Mouse (Mus musculus) forebrain, embryonic 10.5 days (tissue): ENCODE data around the gene Tmem211. TPM values are rescaled to one million over a fixed set of nuclear protein-coding genes. Genes with fewer than 3 reads are reported as not detected.
A peak's percentile ranks its signal among the peaks of the same experiment; 100 is the strongest.

Experiments used
- DNase-seq: peaks from one replicate; pipeline ENCODE4 v3.0.0-alpha.2; 2017; ENCODE audit warnings: low spot score; ENCODE audit errors: extremely low spot score
- H3K27ac ChIP-seq: fragments of 300-500 bp; sonication (generic); 2 replicates; pipeline ENCODE4 v1.5.1; 2016; ENCODE audit warnings: mild to moderate bottlenecking
- H3K27me3 ChIP-seq: fragments of 300-500 bp; sonication (generic); 2 replicates; pipeline ENCODE4 v1.6.1; 2016; ENCODE audit warnings: mild to moderate bottlenecking; ENCODE audit not compliant: poor library complexity, severe bottlenecking
- H3K36me3 ChIP-seq: fragments of 300-500 bp; sonication (generic); replicated peaks from 2 replicates; pipeline ENCODE4 v1.6.1; 2016; ENCODE audit warnings: mild to moderate bottlenecking, moderate library complexity
- H3K4me1 ChIP-seq: fragments of 300-500 bp; sonication (generic); 2 replicates; pipeline ENCODE4 v1.6.1; 2016
- H3K4me3 ChIP-seq: fragments of 300-500 bp; sonication (generic); 2 replicates; pipeline ENCODE4 v1.5.1; 2016; ENCODE audit warnings: mild to moderate bottlenecking, moderate library complexity
- H3K9me3 ChIP-seq: fragments of 300-500 bp; sonication (generic); 2 replicates; pipeline ENCODE4 v1.6.1; 2016; ENCODE audit warnings: mild to moderate bottlenecking, moderate library complexity
- WGBS: fragments of 180-500 bp; shearing (Covaris S2); methylation state at CpG from one replicate; pipeline ENCODE4 v1.1.7; 2016; 5-methylcytosine and 5-hydroxymethylcytosine counted together
- polyA plus RNA-seq: library from polyadenylated mRNA; unstranded; fragments of >200 nt; fragmentation: Nextera tagmentation; extraction: Ambion mirVana; gene quantifications from 2 replicates; pipeline ENCODE4 v1.2.1, GENCODE M21; 2016

Gene Tmem211
- polyA plus RNA-seq, 1 experiment from 2014 or later: 0.67 TPM

DNA sequence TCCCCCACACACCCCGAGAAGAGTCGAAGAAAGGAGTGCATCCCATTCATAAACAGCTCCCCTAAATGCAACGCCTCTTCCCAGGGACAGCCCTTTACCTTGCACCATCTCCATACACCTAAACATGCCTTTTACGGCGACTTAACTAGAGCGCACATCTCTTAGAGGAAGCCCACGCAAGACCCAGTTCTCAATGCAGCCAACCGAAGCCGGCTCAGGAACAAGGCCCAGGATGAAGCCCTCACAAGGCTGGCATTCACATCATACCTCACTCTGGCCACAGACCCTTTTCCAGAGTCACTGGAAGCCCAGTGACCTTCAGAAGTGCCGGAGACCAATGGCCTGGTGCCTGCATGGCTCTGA, 27.0 kb upstream of the Tmem211 start:
- H3K27ac ChIP-seq: peak overlapping the region; percentile 22; the same call in 1 of the 2 replicates
- 86% methylated on average over 10 of the region's 10 CpGs for WGBS
- H3K36me3 ChIP-seq: no peaks in the 10 kb centered on the region
- 0 out of 2 replicates have a peak, but pooled peaks cover 5% of the 10 kb centered on the region for H3K9me3 ChIP-seq
- H3K4me1 ChIP-seq: peaks cover 16% of the 10 kb centered on the region
- H3K4me3 ChIP-seq: no peak overlapping the region
- no peaks in the 10 kb centered on the region for H3K27me3 ChIP-seq
- DNase-seq: no peak

- no peak overlapping the region for H3K4me3 ChIP-seq
- H3K27me3 ChIP-seq: no peaks in the 10 kb centered on the region
- 0 out of 2 replicates have a peak, but pooled peaks cover 5% of the 10 kb centered on the region for H3K9me3 ChIP-seq
- no peak for DNase-seq
- 95% methylated on average over 9 of the region's 9 CpGs for WGBS
- no peaks in the 10 kb centered on the region for H3K36me3 ChIP-seq
- H3K27ac ChIP-seq: no peak overlapping the region
- H3K4me1 ChIP-seq: peaks cover 30% of the 10 kb centered on the region
Observed at GRCm38 (mm10) chr5:113204193-113204592, 22.5 kb upstream of the Tmem211 start.

DNA sequence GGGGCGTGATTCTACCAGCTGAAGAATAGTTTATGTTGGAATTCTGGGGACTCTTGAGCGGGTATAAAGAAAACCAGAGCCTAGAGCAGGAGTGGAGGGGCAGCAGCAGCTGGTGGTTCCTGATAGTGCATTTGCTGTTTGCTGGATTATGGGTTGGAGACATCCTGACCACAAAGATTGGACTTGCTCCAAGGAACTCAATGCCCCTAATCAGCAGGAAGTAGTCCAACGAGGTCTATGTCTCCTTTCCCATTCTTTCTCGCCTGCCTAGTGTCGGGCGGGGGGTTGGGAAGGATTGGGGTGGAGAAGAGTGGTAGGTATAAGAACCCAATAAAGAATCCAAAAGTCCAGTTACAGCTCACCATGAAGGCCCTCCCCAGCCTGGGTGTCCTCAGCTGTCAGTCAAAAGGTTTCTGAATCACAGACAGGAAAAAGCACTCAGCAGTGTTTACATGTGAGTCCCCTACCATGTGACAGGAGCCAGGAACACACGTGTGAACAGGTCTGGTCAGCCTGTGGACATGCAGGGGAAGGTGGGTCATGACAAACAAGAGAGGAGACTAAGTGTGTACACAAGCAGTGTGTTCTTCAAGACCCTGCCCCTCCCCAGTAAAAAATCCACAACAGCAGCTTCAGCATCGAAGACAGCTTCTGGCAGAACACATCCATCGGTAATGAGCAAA, 19.9 kb upstream of the Tmem211 start:
- WGBS: 69% methylated on average over 9 of the region's 9 CpGs
- no peaks in the 10 kb centered on the region for H3K27me3 ChIP-seq
- DNase-seq: no peak
- peaks cover 40% of the 10 kb centered on the region for H3K4me1 ChIP-seq
- H3K4me3 ChIP-seq: no peak overlapping the region
- no peaks in the 10 kb centered on the region for H3K36me3 ChIP-seq
- H3K27ac ChIP-seq: 0 out of 2 replicates have a peak overlapping the region, but pooled peaks have one; percentile 17
- H3K9me3 ChIP-seq: 0 out of 2 replicates have a peak, but pooled peaks cover 5% of the 10 kb centered on the region

DNA sequence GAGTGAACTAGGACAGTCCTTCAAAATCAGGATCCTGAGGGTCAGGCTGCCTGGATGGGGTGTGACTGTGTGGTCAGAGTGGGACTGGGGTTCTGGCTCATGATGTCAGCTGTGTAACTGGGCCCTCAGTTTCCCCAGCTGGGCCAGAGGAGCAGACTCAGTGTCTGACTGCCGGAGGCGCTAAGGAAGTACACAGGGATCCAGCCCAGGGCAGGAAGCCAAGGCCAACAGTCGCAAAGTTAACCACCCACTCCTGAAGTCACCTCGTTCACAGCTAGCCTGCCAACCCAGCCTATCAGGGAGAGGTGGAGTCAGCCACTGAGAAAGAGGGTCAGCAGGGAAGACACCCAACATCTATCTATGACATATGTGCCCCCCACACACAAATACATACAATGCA, 18.7 kb upstream of the Tmem211 start:
- Histone ChIP-seq H3K27ac (0 out of 2 replicates have a peak overlapping the region, but pooled peaks have one; percentile 33), H3K4me1 (peaks cover 48% of the 10 kb centered on the region)
- WGBS: 82% methylated on average over 4 of the region's 4 CpGs

DNA sequence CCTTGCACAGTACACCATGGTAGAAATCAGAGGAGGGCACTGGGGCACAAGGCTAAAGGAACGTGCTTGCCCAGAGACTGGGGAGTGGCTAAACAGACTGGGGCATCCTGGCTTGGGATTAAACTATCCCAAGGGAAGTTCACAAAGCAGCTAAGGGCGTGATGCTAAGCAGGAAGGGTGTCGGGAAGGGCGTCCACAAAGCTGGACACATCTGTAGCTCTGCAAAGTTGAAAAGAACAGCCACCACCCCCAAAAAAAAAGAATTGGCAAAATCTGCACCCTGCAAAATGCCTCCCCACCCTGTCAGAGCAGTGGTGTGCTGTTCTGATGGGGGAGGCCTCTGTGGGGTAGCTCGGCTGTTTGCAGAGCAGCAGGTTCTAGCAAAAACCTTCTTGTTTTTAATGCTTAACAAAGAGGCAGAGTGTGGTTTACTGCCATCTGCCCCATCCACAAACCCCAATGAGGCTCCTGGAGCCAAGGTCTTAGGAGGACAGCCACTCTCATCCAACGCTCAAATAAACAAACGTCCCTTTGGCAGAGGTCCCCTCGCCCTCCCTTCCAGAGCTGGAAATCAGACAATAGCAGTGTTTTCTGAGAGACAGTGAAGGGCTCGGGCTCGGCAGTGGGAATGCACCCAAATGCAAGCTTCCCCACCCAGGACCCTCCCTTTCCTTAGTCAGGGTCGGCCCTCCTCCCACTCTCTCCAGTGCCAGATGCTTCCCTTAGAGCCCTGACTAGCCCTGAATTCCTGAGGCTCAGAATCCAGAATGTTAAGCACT, 17.9 kb upstream of the Tmem211 start:
- no peak overlapping the region for H3K4me3 ChIP-seq
- 63% methylated on average over 11 of the region's 11 CpGs for WGBS

More for the DNA sequence above, 18.7 kb upstream of the Tmem211 start:
- Histone ChIP-seq H3K4me3 (no peak overlapping the region), H3K27me3 (no peaks in the 10 kb centered on the region), H3K36me3 (no peaks in the 10 kb centered on the region), H3K9me3 (0 out of 2 replicates have a peak, but pooled peaks cover 4% of the 10 kb centered on the region)
- no peak for DNase-seq

GRCm38 (mm10) chr5:113209401-113209750, 17.3 kb upstream of the Tmem211 start:
- DNase-seq: no peak
- H3K27me3 ChIP-seq: no peaks in the 10 kb centered on the region
- peaks cover 48% of the 10 kb centered on the region for H3K4me1 ChIP-seq
- no peaks in the 10 kb centered on the region for H3K36me3 ChIP-seq
- no peak overlapping the region for H3K4me3 ChIP-seq
- no peaks in the 10 kb centered on the region for H3K9me3 ChIP-seq
- H3K27ac ChIP-seq: peak overlapping the region; percentile 72
- 57% methylated on average over 11 of the region's 11 CpGs for WGBS

More for the DNA sequence above, 17.9 kb upstream of the Tmem211 start:
- Histone ChIP-seq H3K27me3 (no peaks in the 10 kb centered on the region), H3K36me3 (no peaks in the 10 kb centered on the region), H3K27ac (peak overlapping the region; percentile 72), H3K9me3 (no peaks in the 10 kb centered on the region), H3K4me1 (peaks cover 48% of the 10 kb centered on the region)
- DNase-seq: no peak

DNA sequence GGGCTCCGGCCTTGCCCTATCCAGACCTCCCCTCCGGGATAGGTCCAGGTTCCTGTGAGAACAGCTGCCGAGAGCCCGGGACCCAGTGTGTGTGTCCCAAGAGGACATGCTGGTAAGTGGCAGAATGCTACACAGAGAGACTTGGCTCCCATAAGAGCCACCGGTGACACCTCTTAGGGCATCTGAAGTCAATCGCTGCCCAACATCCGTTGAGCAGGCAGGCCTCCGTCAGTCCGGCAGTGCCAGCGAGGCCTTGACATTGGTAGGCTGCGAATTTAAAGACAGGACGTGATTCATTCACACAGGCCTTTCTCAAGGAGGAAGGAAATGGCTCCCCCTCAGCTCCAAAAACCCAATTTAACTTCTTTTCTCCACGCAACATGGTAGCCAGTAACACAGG, 16.8 kb upstream of the Tmem211 start:
- H3K4me3 ChIP-seq: no peak overlapping the region
- peak overlapping the region; percentile 72 for H3K27ac ChIP-seq
- 93% methylated on average over 13 of the region's 13 CpGs for WGBS
- peaks cover 48% of the 10 kb centered on the region for H3K4me1 ChIP-seq
- H3K9me3 ChIP-seq: no peaks in the 10 kb centered on the region
- no peak for DNase-seq
- H3K36me3 ChIP-seq: no peaks in the 10 kb centered on the region
- no peaks in the 10 kb centered on the region for H3K27me3 ChIP-seq

GRCm38 (mm10) chr5:113210314-113210713, 16.4 kb upstream of the Tmem211 start:
- Histone ChIP-seq H3K4me3 (no peak overlapping the region), H3K4me1 (peaks cover 48% of the 10 kb centered on the region), H3K27me3 (no peaks in the 10 kb centered on the region), H3K9me3 (no peaks in the 10 kb centered on the region), H3K27ac (peak overlapping the region; percentile 64), H3K36me3 (no peaks in the 10 kb centered on the region)
- DNase-seq: no peak
- 83% methylated on average over 6 of the region's 6 CpGs for WGBS

GRCm38 (mm10) chr5:113212156-113212835, 14.4 kb upstream of the Tmem211 start:
- DNase-seq: no peak
- no peaks in the 10 kb centered on the region for H3K36me3 ChIP-seq
- no peaks in the 10 kb centered on the region for H3K9me3 ChIP-seq
- H3K27me3 ChIP-seq: no peaks in the 10 kb centered on the region
- H3K4me3 ChIP-seq: no peak overlapping the region
- H3K27ac ChIP-seq: peak overlapping the region; percentile 56
- WGBS: 84% methylated on average over 10 of the region's 10 CpGs
- H3K4me1 ChIP-seq: peaks cover 46% of the 10 kb centered on the region

DNA sequence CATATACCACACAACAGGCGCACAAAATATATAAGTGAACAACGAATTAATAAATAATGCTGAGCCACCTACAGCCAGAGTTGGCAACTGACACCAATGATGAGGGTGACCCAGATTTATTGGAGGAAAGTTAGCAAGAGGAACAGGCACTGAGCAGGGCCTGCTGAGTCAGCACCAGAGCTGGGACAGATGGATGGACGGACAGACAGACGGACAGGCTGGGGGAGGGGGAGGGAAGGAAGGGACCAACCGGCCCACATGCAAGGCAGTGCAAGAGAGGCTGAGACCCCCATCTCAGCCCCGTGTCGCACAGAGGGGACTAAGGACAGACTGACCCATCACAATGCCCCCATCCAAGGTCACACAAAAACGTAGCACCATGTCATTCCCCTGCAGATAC, 12.7 kb upstream of the Tmem211 start:
- WGBS: 94% methylated on average over 8 of the region's 8 CpGs
- H3K27ac ChIP-seq: peak overlapping the region; percentile 20; the same call in 1 of the 2 replicates
- no peaks in the 10 kb centered on the region; the same call in 1 of the 2 replicates for H3K27me3 ChIP-seq
- H3K4me3 ChIP-seq: no peak overlapping the region
- no peaks in the 10 kb centered on the region for H3K9me3 ChIP-seq
- H3K4me1 ChIP-seq: peaks cover 45% of the 10 kb centered on the region
- H3K36me3 ChIP-seq: no peaks in the 10 kb centered on the region
- DNase-seq: no peak

GRCm38 (mm10) chr5:113214455-113214854, 12.3 kb upstream of the Tmem211 start:
- WGBS: 83% methylated on average over 11 of the region's 11 CpGs
- H3K4me1 ChIP-seq: peaks cover 45% of the 10 kb centered on the region
- no peaks in the 10 kb centered on the region; the same call in 1 of the 2 replicates for H3K27me3 ChIP-seq
- no peaks in the 10 kb centered on the region for H3K9me3 ChIP-seq
- H3K4me3 ChIP-seq: no peak overlapping the region
- H3K36me3 ChIP-seq: no peaks in the 10 kb centered on the region
- DNase-seq: no peak
- H3K27ac ChIP-seq: peak overlapping the region; percentile 20; the same call in 1 of the 2 replicates

GRCm38 (mm10) chr5:113215610-113216011, 11.1 kb upstream of the Tmem211 start:
- H3K36me3 ChIP-seq: no peaks in the 10 kb centered on the region
- no peak overlapping the region for H3K4me3 ChIP-seq
- peaks cover 49% of the 10 kb centered on the region for H3K4me1 ChIP-seq
- no peaks in the 10 kb centered on the region for H3K9me3 ChIP-seq
- no peak for DNase-seq
- WGBS: 85% methylated on average over 9 of the region's 9 CpGs
- peaks cover 9% of the 10 kb centered on the region for H3K27me3 ChIP-seq
- H3K27ac ChIP-seq: no peak overlapping the region
